Mouse (Mus musculus) c-Kit-positive CD71-positive TER-119-negative erythroid progenitor cells, embryonic 14.5 days (primary cell): ENCODE results near the gene Zmat5.
A peak's percentile ranks its signal among the peaks of the same experiment; 100 is the strongest.

Experiments used
- DNase-seq: peaks from one replicate; pipeline ENCODE4 v3.0.0-alpha.2; 2013; ENCODE audit warnings: low read depth

The Zmat5 gene

DNA sequence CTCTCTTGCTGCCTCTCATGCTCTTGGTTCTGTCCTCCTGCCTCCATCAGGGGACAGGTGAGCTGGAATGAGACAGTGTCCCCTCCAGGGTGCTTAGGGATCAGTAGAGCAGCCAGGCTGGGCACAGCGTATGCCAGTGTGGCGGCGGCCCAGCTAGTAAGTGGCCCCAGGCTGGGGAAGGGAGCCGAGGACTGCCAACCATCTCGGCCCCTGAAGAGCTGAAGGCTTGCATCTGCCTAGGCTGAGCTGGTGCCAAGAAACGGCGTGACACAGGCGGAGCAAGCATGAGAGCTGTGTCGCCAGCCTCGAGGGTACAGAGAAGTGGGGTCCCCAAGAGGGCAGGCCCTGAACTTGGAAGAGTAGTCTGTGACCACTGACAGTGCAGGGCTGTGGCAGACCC lies 33.2 kb downstream of the Zmat5 start:
- DNase-seq = no peak

GRCm38 (mm10) chr11:4738719-4739118 lies 34.2 kb downstream of the Zmat5 start:
- DNase-seq = no peak

GRCm38 (mm10) chr11:4740785-4741184 lies 36.3 kb downstream of the Zmat5 start:
- DNase-seq = no peak

DNA sequence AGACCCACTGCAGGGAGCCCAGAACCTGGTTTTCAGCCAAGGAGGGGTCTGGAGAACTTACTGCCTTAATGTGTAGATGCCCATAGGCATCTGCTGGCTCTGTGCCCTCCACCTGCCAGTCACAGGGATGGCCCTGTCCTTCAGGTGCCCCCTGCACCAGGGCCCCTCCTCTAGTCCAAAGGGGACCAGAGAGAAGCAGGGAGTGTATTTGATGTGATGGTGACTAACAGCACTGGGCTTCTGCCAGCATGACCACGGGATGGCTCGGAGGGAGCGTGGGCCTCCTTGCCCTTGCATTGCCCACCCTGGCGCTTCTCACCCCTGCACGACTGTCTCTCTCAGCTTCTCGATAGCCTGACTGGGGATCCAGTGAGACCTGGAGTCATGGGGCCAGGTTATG lies 40.2 kb downstream of the Zmat5 start:
- DNase-seq = no peak

- DNase-seq = no peak
Observed at GRCm38 (mm10) chr11:4745969-4746368, 41.5 kb downstream of the Zmat5 start.

DNA sequence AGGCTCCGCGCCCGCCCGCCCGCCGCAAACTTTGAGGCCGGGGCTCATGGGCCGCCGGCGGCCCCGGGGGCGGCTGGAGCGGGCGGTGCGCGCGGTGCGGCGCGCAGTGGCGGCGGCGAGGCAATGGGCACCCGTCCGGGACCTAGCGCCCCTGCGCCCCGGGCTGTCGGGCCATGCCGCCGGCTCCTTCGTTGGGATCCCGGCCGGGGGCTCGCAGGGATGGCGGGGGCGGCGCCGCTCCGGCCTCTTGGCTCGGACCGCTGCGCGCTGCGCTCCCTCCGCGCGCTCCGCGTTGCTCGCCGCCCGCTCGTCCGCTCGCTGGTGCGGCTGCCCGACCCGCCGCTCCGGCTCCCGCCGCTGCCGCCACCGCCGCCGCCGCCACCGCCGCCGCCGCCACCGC lies 42.3 kb downstream of the Zmat5 start, which contains the start of gene Cabp7:
Gene Cabp7 (minus strand): TSS at position 46 of the 400 bp plus-strand sequence.
- no peak for DNase-seq

GRCm38 (mm10) chr11:4747285-4747684 lies 42.8 kb downstream of the Zmat5 start:
- no peak for DNase-seq

DNA sequence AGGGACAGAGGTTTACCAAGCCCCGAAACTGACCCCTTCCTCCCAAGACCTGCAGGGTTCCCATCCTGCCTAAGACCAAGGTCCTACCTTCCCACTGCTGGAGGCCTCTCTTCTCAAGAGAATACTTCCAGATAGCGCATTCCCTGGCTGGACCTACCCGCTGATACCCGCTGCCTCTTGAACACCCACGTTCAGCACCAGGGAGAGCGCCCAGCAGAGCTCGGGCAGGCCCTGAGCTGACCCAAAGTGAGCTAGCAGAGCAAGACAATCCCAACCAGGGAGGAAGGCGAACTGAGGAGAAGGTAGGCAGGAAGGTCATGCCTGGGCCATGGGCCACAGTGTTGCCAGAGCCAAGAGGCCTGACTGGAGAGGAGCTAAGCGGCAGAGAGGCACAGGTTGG lies 45.8 kb downstream of the Zmat5 start:
- peak; percentile 58 for DNase-seq

DNA sequence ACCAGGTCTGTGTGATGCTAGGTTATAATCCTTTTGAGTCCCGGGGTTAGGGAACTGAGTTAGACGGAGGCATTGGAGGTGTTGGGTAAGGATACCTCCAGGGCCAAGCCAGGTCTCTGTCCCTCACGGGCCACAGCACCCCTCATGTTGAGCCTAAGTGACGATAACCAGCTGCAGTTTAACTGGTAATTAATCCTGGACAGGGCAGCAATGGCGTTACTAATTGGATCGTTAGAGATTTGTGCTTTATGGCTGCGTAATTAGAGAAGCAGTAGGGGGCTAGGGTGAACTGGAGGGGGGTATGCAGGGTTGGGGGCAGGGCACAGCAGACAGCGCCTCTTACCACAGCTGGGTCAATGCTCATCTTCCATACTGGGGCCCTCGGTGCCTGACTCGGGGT lies 48.4 kb downstream of the Zmat5 start:
- no peak for DNase-seq

DNA sequence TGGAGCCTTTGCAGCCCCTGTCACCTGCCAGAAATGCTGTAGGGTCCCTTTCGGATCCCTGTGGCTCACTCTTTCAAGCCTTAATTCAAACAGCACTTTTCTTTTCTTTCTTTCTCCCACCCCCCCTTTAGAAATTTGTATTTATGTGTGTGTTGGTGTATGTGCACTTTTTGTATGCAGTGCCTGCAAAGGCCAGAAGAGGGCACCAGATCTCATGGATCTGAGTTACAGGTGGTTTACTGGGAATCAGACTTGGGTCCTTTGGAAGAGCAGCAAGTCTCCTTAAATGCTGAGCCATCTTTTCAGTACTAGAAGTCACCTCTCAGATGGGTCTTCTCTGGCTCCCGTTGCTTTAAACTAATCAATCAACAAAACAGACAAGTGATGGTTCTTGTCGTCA lies 49.6 kb downstream of the Zmat5 start:
- no peak for DNase-seq

DNA sequence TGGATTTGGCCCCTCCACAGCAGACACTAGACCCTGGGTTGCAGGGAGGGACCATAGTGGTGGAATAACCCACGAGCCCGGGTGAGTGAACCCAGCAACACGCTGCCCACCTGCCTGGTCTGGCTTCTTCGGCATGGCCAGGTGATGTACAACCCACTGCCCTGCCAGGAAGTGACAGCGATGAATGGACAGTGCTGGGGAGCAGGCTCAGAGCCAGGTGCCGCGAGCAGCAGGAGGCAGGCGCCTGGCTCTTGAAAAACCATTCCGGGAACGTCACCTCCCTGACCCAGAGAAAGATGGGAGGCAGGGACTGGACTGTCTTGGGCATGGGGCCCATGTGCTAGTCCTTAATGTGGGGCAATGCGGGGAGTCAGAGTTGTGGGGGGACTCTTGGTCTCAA lies 50.4 kb downstream of the Zmat5 start:
- DNase-seq = no peak

GRCm38 (mm10) chr11:4756460-4756859 lies 52.0 kb downstream of the Zmat5 start:
- no peak for DNase-seq

GRCm38 (mm10) chr11:4756984-4757788 lies 52.7 kb downstream of the Zmat5 start:
- no peak for DNase-seq

DNA sequence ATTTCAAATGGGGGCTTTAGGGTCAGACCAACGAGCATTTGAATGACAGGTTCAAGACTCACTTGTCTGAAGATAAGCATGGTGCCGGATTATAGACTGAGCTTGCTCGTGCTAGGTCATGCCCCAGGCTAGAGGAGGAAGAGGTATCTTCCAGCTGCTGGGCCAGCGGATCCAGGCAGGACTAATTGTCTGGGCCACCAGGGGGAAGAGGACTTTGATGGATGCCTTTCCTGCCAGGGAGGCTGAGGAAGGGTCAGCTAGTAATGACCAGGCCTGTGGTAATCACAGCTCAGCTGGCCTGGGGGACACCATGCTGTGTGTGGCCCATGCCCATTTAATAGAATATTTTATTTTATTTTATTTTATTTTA lies 53.3 kb downstream of the Zmat5 start:
- DNase-seq = no peak

GRCm38 (mm10) chr11:4760438-4760837 lies 56.0 kb downstream of the Zmat5 start:
- DNase-seq = no peak

GRCm38 (mm10) chr11:4761991-4762390 lies 57.5 kb downstream of the Zmat5 start:
- no peak for DNase-seq

DNA sequence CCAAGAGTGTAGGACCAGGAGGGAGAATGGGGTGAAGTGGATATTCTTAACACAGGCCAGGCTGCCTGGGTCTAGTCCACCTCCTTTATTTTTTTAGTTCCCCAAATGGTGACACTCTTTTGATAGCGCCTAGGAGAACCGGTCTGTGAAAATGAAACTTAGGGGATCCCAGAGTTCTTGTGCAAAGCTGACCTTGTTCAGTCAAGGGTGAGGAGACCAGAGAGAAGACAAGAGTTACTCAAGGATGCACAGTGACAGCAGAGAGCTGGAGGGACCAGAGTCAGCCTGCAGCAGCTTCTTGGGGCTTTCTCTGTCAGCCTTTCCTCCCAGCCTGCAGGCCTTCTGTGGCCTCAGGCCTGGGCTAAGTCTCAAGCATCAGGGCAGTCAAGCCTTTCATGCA lies 58.0 kb downstream of the Zmat5 start:
- no peak for DNase-seq

- DNase-seq = no peak
Observed at GRCm38 (mm10) chr11:4763631-4764030, 59.2 kb downstream of the Zmat5 start.

- no peak for DNase-seq
Observed at GRCm38 (mm10) chr11:4764476-4764875, 60.0 kb downstream of the Zmat5 start.

DNA sequence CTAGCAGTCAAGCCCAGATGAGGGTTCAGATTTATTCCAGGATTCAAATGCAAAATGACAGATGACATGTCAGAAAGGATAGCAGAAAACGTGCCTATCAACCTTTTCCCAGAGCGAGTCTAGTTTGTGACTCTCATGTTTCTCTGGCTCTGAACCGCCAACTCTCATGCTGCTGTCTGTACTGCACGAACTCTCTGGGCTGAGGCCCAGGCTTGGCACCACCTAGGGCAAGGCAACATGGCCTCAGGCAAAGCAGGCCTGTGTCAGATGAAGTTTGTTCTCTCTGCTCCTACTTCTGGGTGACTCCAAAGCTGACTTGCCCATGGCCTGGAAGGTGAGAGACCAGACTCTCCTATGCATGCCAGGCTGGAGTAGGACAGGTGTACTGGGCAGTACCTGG lies 63.9 kb downstream of the Zmat5 start:
- no peak for DNase-seq

DNA sequence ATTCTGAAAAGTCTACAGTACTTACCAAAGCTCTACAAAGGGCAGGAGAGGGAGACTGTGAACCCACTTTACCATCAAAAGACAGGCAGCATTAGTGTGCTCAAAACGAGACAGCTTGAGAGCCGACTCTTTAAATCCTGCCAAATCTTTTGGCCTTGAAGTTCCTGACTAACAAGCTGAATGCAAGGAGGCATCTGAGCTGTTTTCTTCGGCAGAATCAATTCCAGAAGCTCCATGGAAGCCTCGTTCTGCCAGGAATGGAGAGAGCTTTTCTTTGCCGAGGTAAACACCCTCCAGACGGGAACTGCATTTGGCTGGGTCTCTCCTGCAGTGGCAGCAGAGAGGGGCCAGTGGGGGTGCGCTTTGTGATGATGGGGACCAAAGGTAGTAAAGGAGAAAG lies 64.8 kb downstream of the Zmat5 start:
- DNase-seq = no peak

DNA sequence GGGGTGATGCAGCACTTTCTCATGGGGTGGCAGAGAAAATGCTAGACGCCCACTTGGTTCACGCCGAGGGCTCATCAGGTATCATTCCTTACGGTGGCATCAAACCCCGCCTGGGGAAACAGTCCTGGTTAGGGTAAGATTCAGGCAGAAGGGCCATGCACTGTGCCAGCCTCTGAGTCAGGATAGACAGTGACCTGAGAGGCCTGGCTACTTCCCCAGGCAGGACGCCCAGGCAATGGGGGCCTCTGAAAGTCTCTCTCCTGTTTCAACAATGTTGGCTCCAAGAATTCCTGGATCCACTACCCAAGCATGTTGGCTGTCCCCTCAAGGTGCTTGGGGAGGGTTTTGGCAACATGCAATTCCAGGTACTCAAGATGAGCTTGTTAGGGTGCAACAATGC lies 65.4 kb downstream of the Zmat5 start:
- DNase-seq = no peak

GRCm38 (mm10) chr11:4771756-4772155 lies 67.3 kb downstream of the Zmat5 start:
- DNase-seq = no peak

DNA sequence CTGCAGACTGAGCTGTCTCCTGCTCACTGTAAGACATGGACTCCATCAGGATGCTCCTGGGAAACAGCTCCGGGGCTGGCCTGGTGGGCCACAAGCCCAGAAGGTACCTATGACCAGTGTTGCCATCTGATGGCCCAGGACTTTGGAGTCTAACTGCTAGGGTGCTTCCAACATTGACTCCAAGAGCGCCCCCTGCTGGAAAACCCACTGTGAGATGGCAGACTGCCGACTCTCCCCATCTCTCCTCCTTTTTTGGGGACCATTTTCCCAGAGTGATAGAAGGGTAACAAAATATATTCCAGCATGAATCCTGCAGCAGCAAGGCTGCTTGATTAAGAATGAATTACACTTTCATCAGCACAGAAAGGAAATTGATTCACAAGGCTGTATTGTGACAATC lies 68.4 kb downstream of the Zmat5 start:
- peak; percentile 38 for DNase-seq
